In genomic region chr4:117891738-117892161, GRCm38 (mm10) we compare ENCODE assay signal across 1 mouse cellular context.
TF ChIP-seq lines count a peak whose summit lies in the region.

Gene Dph2 (minus strand): TSS chr4:117892032.

TF ChIP-seq in CH12.LX, 34 proteins besides CTCF, POLR2A, EP300 and RAD21 (continued from another document):
- TF ChIP-seq MXI1 (IDR thresholded peaks at IDR 0.05; ENCODE audit: low read depth, low read length) (peak; percentile 97), BHLHE40 (IDR thresholded peaks at IDR 0.05; ENCODE audit: low read depth, low read length) (0 out of 2 replicates have a peak, but pooled peaks have one; percentile 22), CHD1 (IDR thresholded peaks at IDR 0.05; ENCODE audit: low read depth, low read length) (no peak), UBTF (IDR thresholded peaks at IDR 0.05; ENCODE audit: low read depth, low read length) (0 out of 2 replicates have a peak, but pooled peaks have one; percentile 10)
